Mouse (Mus musculus): ENCODE measurements around the gene Gm12117.

Gene Gm12117

GRCm38 (mm10) chr11:33276637-33277036, at the start of gene Gm12117:
TSS of gene Gm12117 (minus strand) at chr11:33276737.
- in situ Hi-C loops (cut with MboI, MseI), result no loop called here

GRCm38 (mm10) chr11:33319006-33319611, 42.6 kb upstream of the Gm12117 start:
- in situ Hi-C loops (cut with MboI, MseI), result no loop called here

- in situ Hi-C loops (cut with MboI, MseI), result no loop called here
Measured at GRCm38 (mm10) chr11:33309566-33309965, 33.0 kb upstream of the Gm12117 start.

- in situ Hi-C loops (cut with MboI, MseI), result no loop called here
Measured at GRCm38 (mm10) chr11:33300859-33301258, 24.3 kb upstream of the Gm12117 start.

GRCm38 (mm10) chr11:33299371-33299770, 22.8 kb upstream of the Gm12117 start:
- in situ Hi-C loops (cut with MboI, MseI), result loop anchor here (5.0 kb wide), 1 partner anchor 127 kb away; no protein-coding TSS in a partner anchor

- in situ Hi-C loops (cut with MboI, MseI), result loop anchor here (5.0 kb wide), 1 partner anchor 125 kb away; no protein-coding TSS in a partner anchor
Measured at GRCm38 (mm10) chr11:33297121-33297520, 20.6 kb upstream of the Gm12117 start.

- in situ Hi-C loops (cut with MboI, MseI), result loop anchor here (5.0 kb wide), 1 partner anchor 123 kb away; no protein-coding TSS in a partner anchor
Measured at GRCm38 (mm10) chr11:33295422-33295821, 18.9 kb upstream of the Gm12117 start.

GRCm38 (mm10) chr11:33294063-33294462, 17.5 kb upstream of the Gm12117 start:
- in situ Hi-C loops (cut with MboI, MseI), result no loop called here

GRCm38 (mm10) chr11:33278571-33278970, 2.0 kb upstream of the Gm12117 start:
- in situ Hi-C loops (cut with MboI, MseI), result no loop called here

GRCm38 (mm10) chr11:33274816-33275215, 1.7 kb downstream of the Gm12117 start:
- in situ Hi-C loops (cut with MboI, MseI), result no loop called here

- in situ Hi-C loops (cut with MboI, MseI), result no loop called here
Measured at GRCm38 (mm10) chr11:33274294-33274693, 2.2 kb downstream of the Gm12117 start.

- in situ Hi-C loops (cut with MboI, MseI), result no loop called here
Measured at GRCm38 (mm10) chr11:33240295-33240694, 36.2 kb downstream of the Gm12117 start.

GRCm38 (mm10) chr11:33234134-33234533, 42.4 kb downstream of the Gm12117 start:
- in situ Hi-C loops (cut with MboI, MseI), result no loop called here

- in situ Hi-C loops (cut with MboI, MseI), result no loop called here
Measured at GRCm38 (mm10) chr11:33232056-33232455, 44.5 kb downstream of the Gm12117 start.

- in situ Hi-C loops (cut with MboI, MseI), result no loop called here
Measured at GRCm38 (mm10) chr11:33228186-33228585, 48.4 kb downstream of the Gm12117 start.

- in situ Hi-C loops (cut with MboI, MseI), result no loop called here
Measured at GRCm38 (mm10) chr11:33226516-33226915, 50.0 kb downstream of the Gm12117 start.
